Mouse (Mus musculus) megakaryocyte, embryonic 14.5 days (primary cell): ENCODE data around the gene Klhl18.

Experiments
- FLI1 ChIP-seq: IDR thresholded peaks from 2 replicates; pipeline ENCODE4 v1.6.1; 2012; ENCODE audit warnings: low read length, inconsistent platforms, mixed read lengths
- GATA1 ChIP-seq: IDR thresholded peaks from 3 replicates; pipeline ENCODE4 v1.6.1; 2012; ENCODE audit warnings: mixed read lengths, low read length, inconsistent platforms, borderline replicate concordance

GRCm38 (mm10) chr9:110388011-110388410, 88.5 kb downstream of the Klhl18 start:
- no peak for TF ChIP-seq GATA1
- TF ChIP-seq FLI1 = no peak
